Mouse (Mus musculus): ENCODE results near the gene Ppp4r4. TPM values are rescaled to one million over a fixed set of nuclear protein-coding genes. Genes with fewer than 3 reads are reported as not detected.

Gene Ppp4r4
- total and polyA plus RNA-seq, 3 experiments, result 0.05 TPM; not detected in 2

- TF ChIP-seq POLR2AphosphoS5 (IDR thresholded peaks at IDR 0.05; ENCODE audit: insufficient replicate concordance, low read depth, low read length) (no peak), GATA1 (IDR thresholded peaks at IDR 0.05; ENCODE audit: borderline replicate concordance, low read length) (no peak), CTCF (IDR thresholded peaks at IDR 0.05; ENCODE audit: low read depth, low read length) (no peak), TAL1 (conservative IDR thresholded peaks at IDR 0.05; ENCODE audit: low read depth, low read length) (no peak)
- DNase-seq (ENCODE audit: low spot score), result no peak
- H3K4me1 ChIP-seq (ENCODE audit: insufficient read depth, low read depth, low read length), result no peaks in the 10 kb centered on the region
- no peaks in the 10 kb centered on the region for H3K36me3 ChIP-seq (replicated peaks)
- no peak for ATAC-seq (ENCODE audit: extremely low read depth, insufficient number of reproducible peaks, low FRiP score, poor library complexity, severe bottlenecking)
- H3K27me3 ChIP-seq (ENCODE audit: insufficient read depth, low read length), result no peaks in the 10 kb centered on the region
- H3K9me3 ChIP-seq (replicated peaks), result peaks cover 52% of the 10 kb centered on the region
- H3K4me3 ChIP-seq (ENCODE audit: low read depth, low read length), result no peak overlapping the region
These were observed 102.3 kb downstream of the Ppp4r4 start for GRCm38 (mm10) chr12:103634430-103634829.

GRCm38 (mm10) chr12:103635846-103636245 is 103.8 kb downstream of the Ppp4r4 start:
- Histone ChIP-seq H3K9me3 (replicated peaks) (peaks cover 50% of the 10 kb centered on the region), H3K36me3 (replicated peaks) (no peaks in the 10 kb centered on the region), H3K27me3 (ENCODE audit: insufficient read depth, low read length) (no peaks in the 10 kb centered on the region), H3K4me1 (ENCODE audit: insufficient read depth, low read depth, low read length) (no peaks in the 10 kb centered on the region; the same call in 1 of the 2 replicates), H3K4me3 (ENCODE audit: low read depth, low read length) (no peak overlapping the region)
- ATAC-seq (ENCODE audit: extremely low read depth, insufficient number of reproducible peaks, low FRiP score, poor library complexity, severe bottlenecking) (no peak), DNase-seq (ENCODE audit: low spot score) (no peak)
- TF ChIP-seq TAL1 (conservative IDR thresholded peaks at IDR 0.05; ENCODE audit: low read depth, low read length) (no peak), GATA2 (IDR thresholded peaks at IDR 0.05; ENCODE audit: borderline replicate concordance, low read depth, low read length) (no peak), GATA1 (IDR thresholded peaks at IDR 0.05; ENCODE audit: borderline replicate concordance, low read length) (no peak), CTCF (IDR thresholded peaks at IDR 0.05; ENCODE audit: low read depth, low read length) (no peak), POLR2AphosphoS5 (IDR thresholded peaks at IDR 0.05; ENCODE audit: insufficient replicate concordance, low read depth, low read length) (no peak)

- H3K9me3 ChIP-seq (replicated peaks), result peaks cover 52% of the 10 kb centered on the region
- no peaks in the 10 kb centered on the region; the same call in 1 of the 2 replicates for H3K4me1 ChIP-seq (ENCODE audit: insufficient read depth, low read depth, low read length)
- ATAC-seq (ENCODE audit: extremely low read depth, insufficient number of reproducible peaks, low FRiP score, poor library complexity, severe bottlenecking) (no peak), DNase-seq (ENCODE audit: low spot score) (no peak)
- H3K36me3 ChIP-seq (replicated peaks), result no peaks in the 10 kb centered on the region
- no peaks in the 10 kb centered on the region for H3K27me3 ChIP-seq (ENCODE audit: insufficient read depth, low read length)
- TF ChIP-seq POLR2AphosphoS5 (IDR thresholded peaks at IDR 0.05; ENCODE audit: insufficient replicate concordance, low read depth, low read length) (no peak), CTCF (IDR thresholded peaks at IDR 0.05; ENCODE audit: low read depth, low read length) (peak; percentile 66)
- H3K4me3 ChIP-seq (ENCODE audit: low read depth, low read length), result no peak overlapping the region
These were observed 111.3 kb downstream of the Ppp4r4 start for GRCm38 (mm10) chr12:103643336-103643735.

- Histone ChIP-seq H3K27me3 (ENCODE audit: insufficient read depth, low read length) (no peaks in the 10 kb centered on the region), H3K4me1 (ENCODE audit: insufficient read depth, low read depth, low read length) (no peaks in the 10 kb centered on the region; the same call in 1 of the 2 replicates), H3K36me3 (replicated peaks) (no peaks in the 10 kb centered on the region), H3K4me3 (ENCODE audit: low read depth, low read length) (no peak overlapping the region), H3K9me3 (replicated peaks) (peaks cover 55% of the 10 kb centered on the region)
- no peak for DNase-seq (ENCODE audit: low spot score)
- no peak for TF ChIP-seq GATA2 (IDR thresholded peaks at IDR 0.05; ENCODE audit: borderline replicate concordance, low read depth, low read length)
- no peak for ATAC-seq (ENCODE audit: extremely low read depth, insufficient number of reproducible peaks, low FRiP score, poor library complexity, severe bottlenecking)
These were observed 111.7 kb downstream of the Ppp4r4 start for GRCm38 (mm10) chr12:103643818-103644217.

- Histone ChIP-seq H3K4me1 (ENCODE audit: insufficient read depth, low read depth, low read length) (no peaks in the 10 kb centered on the region; the same call in 1 of the 2 replicates), H3K27me3 (ENCODE audit: insufficient read depth, low read length) (no peaks in the 10 kb centered on the region), H3K9me3 (replicated peaks) (peaks cover 51% of the 10 kb centered on the region), H3K36me3 (replicated peaks) (no peaks in the 10 kb centered on the region), H3K4me3 (ENCODE audit: low read depth, low read length) (no peak overlapping the region)
- no peak for DNase-seq (ENCODE audit: low spot score)
- ATAC-seq (ENCODE audit: extremely low read depth, insufficient number of reproducible peaks, low FRiP score, poor library complexity, severe bottlenecking), result no peak
- TF ChIP-seq TAL1 (conservative IDR thresholded peaks at IDR 0.05; ENCODE audit: low read depth, low read length) (no peak), GATA1 (IDR thresholded peaks at IDR 0.05; ENCODE audit: borderline replicate concordance, low read length) (no peak), POLR2AphosphoS5 (IDR thresholded peaks at IDR 0.05; ENCODE audit: insufficient replicate concordance, low read depth, low read length) (no peak), GATA2 (IDR thresholded peaks at IDR 0.05; ENCODE audit: borderline replicate concordance, low read depth, low read length) (no peak), CTCF (IDR thresholded peaks at IDR 0.05; ENCODE audit: low read depth, low read length) (no peak)
These were observed 112.5 kb downstream of the Ppp4r4 start for GRCm38 (mm10) chr12:103644601-103645000.

GRCm38 (mm10) chr12:103646314-103646713 is 114.2 kb downstream of the Ppp4r4 start:
- no peak for ATAC-seq (ENCODE audit: extremely low read depth, insufficient number of reproducible peaks, low FRiP score, poor library complexity, severe bottlenecking)
- Histone ChIP-seq H3K27me3 (ENCODE audit: insufficient read depth, low read length) (no peaks in the 10 kb centered on the region), H3K9me3 (replicated peaks) (peaks cover 36% of the 10 kb centered on the region), H3K4me3 (ENCODE audit: low read depth, low read length) (no peak overlapping the region), H3K36me3 (replicated peaks) (no peaks in the 10 kb centered on the region), H3K4me1 (ENCODE audit: insufficient read depth, low read depth, low read length) (no peaks in the 10 kb centered on the region)
- DNase-seq (ENCODE audit: low spot score), result no peak
- TF ChIP-seq GATA2 (IDR thresholded peaks at IDR 0.05; ENCODE audit: borderline replicate concordance, low read depth, low read length) (no peak), POLR2AphosphoS5 (IDR thresholded peaks at IDR 0.05; ENCODE audit: insufficient replicate concordance, low read depth, low read length) (no peak), TAL1 (conservative IDR thresholded peaks at IDR 0.05; ENCODE audit: low read depth, low read length) (no peak), GATA1 (IDR thresholded peaks at IDR 0.05; ENCODE audit: borderline replicate concordance, low read length) (no peak), CTCF (IDR thresholded peaks at IDR 0.05; ENCODE audit: low read depth, low read length) (no peak)

GRCm38 (mm10) chr12:103653836-103654235 is 121.8 kb downstream of the Ppp4r4 start:
- ATAC-seq (ENCODE audit: extremely low read depth, insufficient number of reproducible peaks, low FRiP score, poor library complexity, severe bottlenecking), result no peak
- DNase-seq (ENCODE audit: low spot score), result no peak
- peaks cover 61% of the 10 kb centered on the region for H3K9me3 ChIP-seq (replicated peaks)
- no peak for TF ChIP-seq POLR2AphosphoS5 (IDR thresholded peaks at IDR 0.05; ENCODE audit: insufficient replicate concordance, low read depth, low read length)
- no peak for TF ChIP-seq TAL1 (conservative IDR thresholded peaks at IDR 0.05; ENCODE audit: low read depth, low read length)
- no peak for TF ChIP-seq CTCF (IDR thresholded peaks at IDR 0.05; ENCODE audit: low read depth, low read length)
- no peak for TF ChIP-seq GATA2 (IDR thresholded peaks at IDR 0.05; ENCODE audit: borderline replicate concordance, low read depth, low read length)
- TF ChIP-seq GATA1 (IDR thresholded peaks at IDR 0.05; ENCODE audit: borderline replicate concordance, low read length), result no peak
- H3K36me3 ChIP-seq (replicated peaks), result no peaks in the 10 kb centered on the region
- H3K27me3 ChIP-seq (ENCODE audit: insufficient read depth, low read length), result no peaks in the 10 kb centered on the region
- no peaks in the 10 kb centered on the region for H3K4me1 ChIP-seq (ENCODE audit: insufficient read depth, low read depth, low read length)
- no peak overlapping the region for H3K4me3 ChIP-seq (ENCODE audit: low read depth, low read length)
